Mouse (Mus musculus) ES-E14 (cell line): ENCODE measurements at regions not wholly inside any gene's neighbourhood (a gene's known extent, or its start where the extent isn't known, plus 50 kb on each side); places are given as distances from the start of the nearest gene placed in this dataset.

Experiments used
- CHD2 ChIP-seq: IDR thresholded peaks from 2 replicates; pipeline ENCODE4 v1.6.1; 2014; ENCODE audit warnings: mild to moderate bottlenecking, low read depth, low read length, inconsistent platforms
- HCFC1 ChIP-seq: IDR thresholded peaks from 2 replicates; pipeline ENCODE4 v1.6.1; 2012; ENCODE audit warnings: low read length, inconsistent platforms, borderline replicate concordance; ENCODE audit not compliant: insufficient read depth
- MAFK ChIP-seq: IDR thresholded peaks from 2 replicates; pipeline ENCODE4 v1.6.1; 2014; ENCODE audit warnings: mild to moderate bottlenecking, low read depth, low read length, inconsistent platforms; ENCODE audit not compliant: insufficient read depth
- ZC3H11A ChIP-seq: IDR thresholded peaks from 2 replicates; pipeline ENCODE4 v1.6.1; 2012; ENCODE audit warnings: low read depth, mild to moderate bottlenecking, inconsistent platforms, low read length, borderline replicate concordance
- ZNF384 ChIP-seq: IDR thresholded peaks from 2 replicates; pipeline ENCODE4 v1.6.1; 2012; ENCODE audit warnings: low read depth, low read length, inconsistent platforms

DNA sequence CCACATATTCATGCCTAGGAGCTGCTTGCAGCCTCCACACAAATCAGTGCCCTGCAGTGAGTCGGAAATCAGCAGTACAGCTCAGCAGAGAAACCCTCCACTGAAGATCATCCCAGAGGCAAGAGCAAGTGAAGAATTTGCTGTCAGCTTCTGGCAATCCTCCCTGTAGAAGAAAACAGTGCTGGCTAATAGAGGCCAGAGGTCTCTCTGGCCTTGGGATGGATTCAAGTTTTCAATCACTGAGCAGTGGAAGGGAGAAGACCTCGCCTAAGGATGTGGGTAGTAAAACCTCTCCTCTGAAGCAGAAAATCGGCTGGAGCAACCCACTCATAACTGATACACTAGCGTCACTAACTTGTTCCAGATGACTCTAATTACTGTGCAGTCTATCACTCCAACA, 659.2 kb upstream of the Stxbp6 start:
- no peak for TF ChIP-seq ZC3H11A
- no peak for TF ChIP-seq CHD2
- no peak for TF ChIP-seq ZNF384
- TF ChIP-seq HCFC1, result no peak
- no peak for TF ChIP-seq MAFK
